Mouse (Mus musculus) lung, adult 2 months (tissue): ENCODE data around the gene Cox6a1. TPM values are rescaled to one million over a fixed set of nuclear protein-coding genes. Genes with fewer than 3 reads are reported as not detected.

ENCODE experiments used
- DNase-seq: peaks from one replicate; pipeline ENCODE4 v3.0.0; 2022
- H3K4me1 ChIP-seq: fragments of 200-500 bp; 2 replicates; pipeline ENCODE4 v1.6.1; 2011; ENCODE audit warnings: low read length; ENCODE audit not compliant: control insufficient read depth, insufficient read depth
- H3K4me3 ChIP-seq: fragments of 200-500 bp; replicated peaks from 2 replicates; pipeline ENCODE3; 2011; ENCODE audit warnings: low read depth, mild to moderate bottlenecking, control low read depth, low read length; ENCODE audit errors: extremely low read depth
- CTCF ChIP-seq: fragments of 200-500 bp; IDR thresholded peaks from 2 replicates; pipeline ENCODE4 v1.5.1; 2011; ENCODE audit warnings: mild to moderate bottlenecking, low read length, control low read depth; ENCODE audit not compliant: insufficient read depth
- POLR2A ChIP-seq: fragments of 200-500 bp; IDR thresholded peaks from 2 replicates; pipeline ENCODE4 v1.6.1; 2011; ENCODE audit warnings: low read depth, mild to moderate bottlenecking, control low read depth, low read length, borderline replicate concordance; ENCODE audit errors: extremely low read depth
- WGBS: fragments of 180-500 bp; shearing (Covaris S2); methylation state at CpG from one replicate; pipeline ENCODE4 v1.1.7; 2018; 5-methylcytosine and 5-hydroxymethylcytosine counted together
- polyA plus RNA-seq: library from polyadenylated mRNA; depleted of rRNA; stranded (reverse); fragments of >200 nt; gene quantifications from 2 replicates; pipeline ENCODE4 v1.2.3, GENCODE M21; 2012

Gene Cox6a1
- polyA plus RNA-seq, 1 experiment, result 2,118 TPM

- H3K4me1 ChIP-seq, result no peaks in the 10 kb centered on the region
- no peak for DNase-seq
- H3K4me3 ChIP-seq, result no peak overlapping the region
- TF ChIP-seq CTCF (no peak), POLR2A (no peak)
- 24% methylated on average over 11 of the region's 11 CpGs for WGBS
These were observed 25.5 kb upstream of the Cox6a1 start for GRCm38 (mm10) chr5:115374204-115374820.

DNA sequence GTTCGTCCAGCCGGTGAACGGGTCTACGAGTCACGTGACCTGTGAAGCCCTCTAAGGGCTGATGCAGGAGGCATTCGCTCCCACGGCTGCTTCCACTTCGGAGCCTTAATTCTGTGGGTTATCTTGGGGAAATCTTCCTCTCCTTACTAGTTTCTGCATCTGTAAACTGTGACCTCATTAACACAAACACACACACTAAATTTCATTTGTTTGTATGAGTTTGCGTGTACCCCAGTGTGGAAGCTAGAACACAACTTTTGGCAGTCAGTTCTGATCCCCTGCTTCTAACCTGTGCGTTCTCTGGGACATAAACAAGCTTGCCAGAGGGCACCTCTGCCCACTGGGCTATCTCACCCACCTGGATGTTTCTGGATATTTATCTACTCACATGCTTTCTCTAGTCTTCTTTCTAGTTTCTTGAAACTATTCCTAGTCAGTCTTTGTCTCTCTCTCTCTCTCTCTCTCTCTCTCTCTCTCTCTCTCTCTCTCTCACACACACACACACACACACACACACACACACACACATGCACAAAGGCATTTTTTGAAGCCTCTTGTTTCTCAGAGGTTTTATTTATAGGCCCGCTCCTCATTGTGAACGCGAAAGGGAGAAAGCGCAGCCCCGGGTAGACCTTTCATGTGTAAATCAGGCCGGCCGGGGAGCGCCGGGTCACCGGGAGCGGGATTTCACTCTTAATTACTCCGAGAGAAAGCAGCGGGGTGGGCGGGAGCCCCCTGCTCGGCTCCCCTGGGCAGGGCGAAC, 24.8 kb upstream of the Cox6a1 start:
- no peaks in the 10 kb centered on the region for H3K4me1 ChIP-seq
- no peak for DNase-seq
- 31% methylated on average over 26 of the region's 26 CpGs for WGBS
- no peak overlapping the region for H3K4me3 ChIP-seq
- no peak for TF ChIP-seq CTCF
- TF ChIP-seq POLR2A, result no peak

GRCm38 (mm10) chr5:115371736-115372135, 23.0 kb upstream of the Cox6a1 start:
- 46% methylated on average over 9 of the region's 9 CpGs for WGBS
- H3K4me3 ChIP-seq, result no peak overlapping the region
- DNase-seq, result no peak
- TF ChIP-seq POLR2A, result no peak
- no peak for TF ChIP-seq CTCF
- H3K4me1 ChIP-seq, result no peaks in the 10 kb centered on the region

- WGBS, result 70% methylated on average over 4 of the region's 4 CpGs
- TF ChIP-seq POLR2A (no peak), CTCF (no peak)
- Histone ChIP-seq H3K4me1 (no peaks in the 10 kb centered on the region), H3K4me3 (no peak overlapping the region)
- no peak for DNase-seq
These were observed 16.0 kb upstream of the Cox6a1 start for GRCm38 (mm10) chr5:115364782-115365181.

DNA sequence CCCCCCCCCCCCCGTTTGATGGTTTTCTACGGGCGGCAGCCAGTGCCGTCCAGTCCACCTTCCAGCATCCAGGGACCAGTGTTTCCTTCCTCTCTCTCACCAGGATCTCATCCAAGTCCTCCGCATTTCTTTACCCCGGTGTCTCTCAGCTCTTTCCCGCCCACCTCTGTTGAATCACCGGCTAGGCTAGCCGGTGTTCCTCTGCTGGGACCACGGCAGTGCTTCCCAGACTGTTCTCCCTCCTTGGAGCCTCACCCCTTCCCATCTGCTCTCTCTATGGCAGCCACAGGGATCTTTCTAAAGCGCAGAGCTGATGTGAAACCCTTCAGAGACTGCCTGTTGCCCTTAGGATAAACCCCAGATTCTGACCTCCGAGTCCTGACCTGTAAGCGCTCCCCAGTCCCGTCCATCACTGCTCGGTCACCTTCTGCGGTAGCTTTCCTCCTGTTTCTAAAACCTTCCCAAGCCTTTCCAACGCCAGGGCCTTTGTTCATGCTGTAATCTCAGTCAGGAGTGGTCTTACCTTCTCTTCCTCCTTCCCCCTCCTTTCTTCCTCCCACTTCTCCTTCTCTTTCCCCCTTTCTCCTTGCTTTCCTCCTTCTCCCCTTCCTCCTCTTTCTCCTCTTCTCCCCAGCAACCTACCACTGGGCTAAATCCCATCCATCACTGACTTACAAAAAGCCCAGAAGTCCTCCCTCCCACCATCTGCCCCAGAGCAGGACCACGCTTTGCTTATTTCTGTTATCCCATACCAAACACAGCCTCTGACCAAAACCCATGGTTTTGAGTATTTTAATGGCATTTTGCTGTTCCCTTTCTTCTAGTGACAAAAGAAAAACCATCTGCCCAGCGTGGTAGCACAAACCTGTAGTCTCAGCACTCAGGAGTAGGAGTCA, 14.3 kb upstream of the Cox6a1 start:
- no peak overlapping the region for H3K4me3 ChIP-seq
- TF ChIP-seq CTCF (no peak), POLR2A (no peak)
- 18% methylated on average over 19 of the region's 19 CpGs for WGBS
- no peak for DNase-seq
- H3K4me1 ChIP-seq, result no peaks in the 10 kb centered on the region

GRCm38 (mm10) chr5:115362216-115362615, 13.4 kb upstream of the Cox6a1 start:
- Histone ChIP-seq H3K4me1 (no peaks in the 10 kb centered on the region), H3K4me3 (no peak overlapping the region)
- no peak for DNase-seq
- WGBS, result 28% methylated on average over 7 of the region's 7 CpGs
- TF ChIP-seq CTCF, result no peak
- no peak for TF ChIP-seq POLR2A

- H3K4me1 ChIP-seq, result no peaks in the 10 kb centered on the region
- no peak overlapping the region for H3K4me3 ChIP-seq
- 61% methylated on average over 5 of the region's 5 CpGs for WGBS
- DNase-seq, result no peak
- TF ChIP-seq POLR2A (no peak), CTCF (no peak)
These were observed 11.1 kb upstream of the Cox6a1 start for GRCm38 (mm10) chr5:115359851-115360372.

GRCm38 (mm10) chr5:115359438-115359837, 10.7 kb upstream of the Cox6a1 start:
- DNase-seq, result no peak
- 72% methylated on average over 8 of the region's 8 CpGs for WGBS
- no peaks in the 10 kb centered on the region for H3K4me1 ChIP-seq
- no peak overlapping the region for H3K4me3 ChIP-seq
- TF ChIP-seq POLR2A (no peak), CTCF (no peak)

- peak; percentile 82 for DNase-seq
- 2% methylated on average over 12 of the region's 12 CpGs for WGBS
- Histone ChIP-seq H3K4me1 (no peaks in the 10 kb centered on the region), H3K4me3 (no peak overlapping the region)
- TF ChIP-seq POLR2A (no peak), CTCF (peak; percentile 77)
These were observed 10.1 kb upstream of the Cox6a1 start for GRCm38 (mm10) chr5:115358872-115359271.
